Mouse (Mus musculus): ENCODE measurements around the gene Cybrd1. TPM values are rescaled to one million over a fixed set of nuclear protein-coding genes. Genes with fewer than 3 reads are reported as not detected.

Cybrd1 gene
- 5.5 and 5.9 TPM in 2 replicates for polyA plus RNA-seq (2015; fragmentation: Nextera tagmentation; extraction: Ambion mirVana)

GRCm38 (mm10) chr2:71117797-71118708 lies at the start of gene Cybrd1:
TSS of gene Cybrd1 (plus strand) at chr2:71117923.
- H3K4me3 ChIP-seq (ENCODE audit: low read length) = peak within 1 kb of the TSS; percentile 50
- H3K27me3 ChIP-seq (replicated peaks; ENCODE audit: control insufficient read depth, insufficient read depth, low read length) = peaks cover 9% of the 10 kb centered on the region
- peaks cover 8% of the 10 kb centered on the region for H3K4me1 ChIP-seq (ENCODE audit: control insufficient read depth, insufficient read depth, low read depth, low read length)
- H3K9ac ChIP-seq (ENCODE audit: low read depth, low read length) = peak within 1 kb of the TSS; percentile 60
- no peaks in the 10 kb centered on the region for H3K36me3 ChIP-seq (ENCODE audit: control insufficient read depth, insufficient read depth, low read length)
- H3K9me3 ChIP-seq (ENCODE audit: control insufficient read depth, low read length) = no peaks in the 10 kb centered on the region
- WGBS = 2% methylated on average over 56 of the region's 60 CpGs
- ATAC-seq = peak; percentile 66; the same call in 1 of the 2 replicates
- H3K4me2 ChIP-seq (ENCODE audit: low read length) = peak within 1 kb of the TSS; percentile 78
- no peak within 1 kb of the TSS for H3K27ac ChIP-seq (ENCODE audit: low read depth, low read length)

- WGBS = 97% methylated on average over 4 of the region's 4 CpGs
- Histone ChIP-seq H3K36me3 (ENCODE audit: control insufficient read depth, insufficient read depth, low read length) (no peaks in the 10 kb centered on the region), H3K4me1 (ENCODE audit: control insufficient read depth, insufficient read depth, low read depth, low read length) (no peaks in the 10 kb centered on the region), H3K4me2 (ENCODE audit: low read length) (no peak overlapping the region), H3K27ac (ENCODE audit: low read depth, low read length) (no peak overlapping the region), H3K4me3 (ENCODE audit: low read length) (no peak overlapping the region), H3K9me3 (ENCODE audit: control insufficient read depth, low read length) (no peaks in the 10 kb centered on the region), H3K27me3 (replicated peaks; ENCODE audit: control insufficient read depth, insufficient read depth, low read length) (no peaks in the 10 kb centered on the region), H3K9ac (ENCODE audit: low read depth, low read length) (no peak overlapping the region)
- ATAC-seq = no peak
These were observed 46.1 kb upstream of the Cybrd1 start for GRCm38 (mm10) chr2:71071601-71072000.

- no peak overlapping the region for H3K9ac ChIP-seq (ENCODE audit: low read depth, low read length)
- 93% methylated on average over 3 of the region's 3 CpGs for WGBS
- H3K27ac ChIP-seq (ENCODE audit: low read depth, low read length) = no peak overlapping the region
- no peaks in the 10 kb centered on the region for H3K4me1 ChIP-seq (ENCODE audit: control insufficient read depth, insufficient read depth, low read depth, low read length)
- no peaks in the 10 kb centered on the region for H3K27me3 ChIP-seq (replicated peaks; ENCODE audit: control insufficient read depth, insufficient read depth, low read length)
- no peak for ATAC-seq
- no peaks in the 10 kb centered on the region for H3K36me3 ChIP-seq (ENCODE audit: control insufficient read depth, insufficient read depth, low read length)
- H3K4me3 ChIP-seq (ENCODE audit: low read length) = no peak overlapping the region
- H3K9me3 ChIP-seq (ENCODE audit: control insufficient read depth, low read length) = no peaks in the 10 kb centered on the region
- H3K4me2 ChIP-seq (ENCODE audit: low read length) = no peak overlapping the region
These were observed 44.4 kb upstream of the Cybrd1 start for GRCm38 (mm10) chr2:71073330-71073729.

- H3K4me2 ChIP-seq (ENCODE audit: low read length) = no peak overlapping the region
- no peaks in the 10 kb centered on the region for H3K36me3 ChIP-seq (ENCODE audit: control insufficient read depth, insufficient read depth, low read length)
- no peak overlapping the region for H3K4me3 ChIP-seq (ENCODE audit: low read length)
- 96% methylated on average over 3 of the region's 3 CpGs for WGBS
- no peak for ATAC-seq
- no peaks in the 10 kb centered on the region for H3K4me1 ChIP-seq (ENCODE audit: control insufficient read depth, insufficient read depth, low read depth, low read length)
- H3K9me3 ChIP-seq (ENCODE audit: control insufficient read depth, low read length) = no peaks in the 10 kb centered on the region
- H3K9ac ChIP-seq (ENCODE audit: low read depth, low read length) = no peak overlapping the region
- H3K27me3 ChIP-seq (replicated peaks; ENCODE audit: control insufficient read depth, insufficient read depth, low read length) = no peaks in the 10 kb centered on the region
- H3K27ac ChIP-seq (ENCODE audit: low read depth, low read length) = no peak overlapping the region
These were observed 43.9 kb upstream of the Cybrd1 start for GRCm38 (mm10) chr2:71073828-71074227.

- 83% methylated on average over 7 of the region's 7 CpGs for WGBS
- Histone ChIP-seq H3K36me3 (ENCODE audit: control insufficient read depth, insufficient read depth, low read length) (peaks cover 13% of the 10 kb centered on the region; the same call in 1 of the 2 replicates), H3K9me3 (ENCODE audit: control insufficient read depth, low read length) (no peaks in the 10 kb centered on the region), H3K4me3 (ENCODE audit: low read length) (no peak overlapping the region), H3K27me3 (replicated peaks; ENCODE audit: control insufficient read depth, insufficient read depth, low read length) (no peaks in the 10 kb centered on the region), H3K27ac (ENCODE audit: low read depth, low read length) (no peak overlapping the region), H3K4me2 (ENCODE audit: low read length) (no peak overlapping the region), H3K4me1 (ENCODE audit: control insufficient read depth, insufficient read depth, low read depth, low read length) (no peaks in the 10 kb centered on the region), H3K9ac (ENCODE audit: low read depth, low read length) (no peak overlapping the region)
- no peak for ATAC-seq
These were observed 35.3 kb upstream of the Cybrd1 start for GRCm38 (mm10) chr2:71082416-71082815.

GRCm38 (mm10) chr2:71083454-71084193 lies 34.1 kb upstream of the Cybrd1 start:
- no peak for ATAC-seq
- no peak overlapping the region for H3K4me3 ChIP-seq (ENCODE audit: low read length)
- no peak overlapping the region for H3K27ac ChIP-seq (ENCODE audit: low read depth, low read length)
- H3K27me3 ChIP-seq (replicated peaks; ENCODE audit: control insufficient read depth, insufficient read depth, low read length) = no peaks in the 10 kb centered on the region
- H3K36me3 ChIP-seq (ENCODE audit: control insufficient read depth, insufficient read depth, low read length) = peaks cover 16% of the 10 kb centered on the region; the same call in 1 of the 2 replicates
- no peaks in the 10 kb centered on the region for H3K4me1 ChIP-seq (ENCODE audit: control insufficient read depth, insufficient read depth, low read depth, low read length)
- no peak overlapping the region for H3K9ac ChIP-seq (ENCODE audit: low read depth, low read length)
- H3K4me2 ChIP-seq (ENCODE audit: low read length) = no peak overlapping the region
- no peaks in the 10 kb centered on the region for H3K9me3 ChIP-seq (ENCODE audit: control insufficient read depth, low read length)
- 97% methylated on average over 6 of the region's 6 CpGs for WGBS

- 85% methylated on average over 3 of the region's 3 CpGs for WGBS
- Histone ChIP-seq H3K36me3 (ENCODE audit: control insufficient read depth, insufficient read depth, low read length) (peaks cover 11% of the 10 kb centered on the region), H3K9ac (ENCODE audit: low read depth, low read length) (no peak overlapping the region), H3K4me1 (ENCODE audit: control insufficient read depth, insufficient read depth, low read depth, low read length) (no peaks in the 10 kb centered on the region), H3K9me3 (ENCODE audit: control insufficient read depth, low read length) (no peaks in the 10 kb centered on the region), H3K27ac (ENCODE audit: low read depth, low read length) (no peak overlapping the region), H3K4me2 (ENCODE audit: low read length) (no peak overlapping the region), H3K27me3 (replicated peaks; ENCODE audit: control insufficient read depth, insufficient read depth, low read length) (no peaks in the 10 kb centered on the region), H3K4me3 (ENCODE audit: low read length) (no peak overlapping the region)
- no peak for ATAC-seq
These were observed 28.0 kb upstream of the Cybrd1 start for GRCm38 (mm10) chr2:71089766-71090165.

GRCm38 (mm10) chr2:71090660-71091445 lies 26.9 kb upstream of the Cybrd1 start:
- Histone ChIP-seq H3K9ac (ENCODE audit: low read depth, low read length) (no peak overlapping the region), H3K4me3 (ENCODE audit: low read length) (no peak overlapping the region), H3K27me3 (replicated peaks; ENCODE audit: control insufficient read depth, insufficient read depth, low read length) (no peaks in the 10 kb centered on the region), H3K27ac (ENCODE audit: low read depth, low read length) (no peak overlapping the region), H3K4me1 (ENCODE audit: control insufficient read depth, insufficient read depth, low read depth, low read length) (no peaks in the 10 kb centered on the region), H3K4me2 (ENCODE audit: low read length) (no peak overlapping the region), H3K9me3 (ENCODE audit: control insufficient read depth, low read length) (no peaks in the 10 kb centered on the region), H3K36me3 (ENCODE audit: control insufficient read depth, insufficient read depth, low read length) (peaks cover 11% of the 10 kb centered on the region)
- no peak for ATAC-seq
- WGBS = 84% methylated on average over 4 of the region's 4 CpGs

All from hindbrain, embryonic 16.5 days (tissue).